Mouse (Mus musculus) limb, embryonic 12.5 days (tissue): Measurements from ENCODE around the gene Cd300lf. TPM values are rescaled to one million over a fixed set of nuclear protein-coding genes. Genes with fewer than 3 reads are reported as not detected.

Experiments
- ATAC-seq: fragments of 200-750 bp; cut with Nextera tagmentation; 2 replicates; pipeline ENCODE4 v1.8.0; 2017; ENCODE audit warnings: low read depth, moderate TSS enrichment; ENCODE audit not compliant: insufficient number of reproducible peaks, insufficient read depth, low FRiP score, low TSS enrichment
- H3K27ac ChIP-seq: fragments of 300-500 bp; sonication (generic); 2 replicates; pipeline ENCODE4 v1.5.1; 2016; ENCODE audit warnings: mild to moderate bottlenecking, moderate library complexity
- H3K27me3 ChIP-seq: fragments of 300-500 bp; sonication (generic); 2 replicates; pipeline ENCODE4 v1.6.1; 2016; ENCODE audit warnings: mild to moderate bottlenecking, moderate library complexity
- H3K36me3 ChIP-seq: fragments of 300-500 bp; sonication (generic); 2 replicates; pipeline ENCODE4 v1.6.1; 2016; ENCODE audit warnings: mild to moderate bottlenecking, moderate library complexity
- H3K4me1 ChIP-seq: fragments of 300-500 bp; sonication (generic); replicated peaks from 2 replicates; pipeline ENCODE4 v1.6.1; 2016
- H3K4me2 ChIP-seq: fragments of 300-500 bp; sonication (generic); 2 replicates; pipeline ENCODE4 v1.6.1; 2016; ENCODE audit warnings: mild to moderate bottlenecking, moderate library complexity
- H3K4me3 ChIP-seq: fragments of 300-500 bp; sonication (generic); replicated peaks from 2 replicates; pipeline ENCODE4 v1.5.1; 2016; ENCODE audit warnings: mild to moderate bottlenecking
- H3K9ac ChIP-seq: fragments of 300-500 bp; sonication (generic); replicated peaks from 2 replicates; pipeline ENCODE4 v1.6.1; 2016; ENCODE audit warnings: mild to moderate bottlenecking, moderate library complexity
- H3K9me3 ChIP-seq: fragments of 300-500 bp; sonication (generic); 2 replicates; pipeline ENCODE4 v1.6.1; 2016; ENCODE audit warnings: mild to moderate bottlenecking, moderate library complexity
- WGBS: fragments of 180-500 bp; shearing (Covaris S2); methylation state at CpG from one replicate; pipeline ENCODE4 v1.1.7; 2016; 5-methylcytosine and 5-hydroxymethylcytosine counted together
- polyA plus RNA-seq: library from polyadenylated mRNA; unstranded; fragments of >200 nt; fragmentation: Nextera tagmentation; extraction: Ambion mirVana; gene quantifications from 2 replicates; pipeline ENCODE4 v1.2.1, GENCODE M21; 2016

Gene Cd300lf
- polyA plus RNA-seq, 1 experiment from 2014 or later, result 0.26 TPM

GRCm38 (mm10) chr11:115138597-115139262, 4.9 kb upstream of the Cd300lf start:
- H3K36me3 ChIP-seq, result no peaks in the 10 kb centered on the region
- no peaks in the 10 kb centered on the region for H3K27me3 ChIP-seq
- H3K4me1 ChIP-seq, result no peaks in the 10 kb centered on the region
- no peak overlapping the region for H3K27ac ChIP-seq
- H3K9ac ChIP-seq, result 0 out of 2 replicates have a peak overlapping the region, but pooled peaks have one; percentile 12
- 78% methylated on average over 5 of the region's 5 CpGs for WGBS
- H3K9me3 ChIP-seq, result no peaks in the 10 kb centered on the region
- H3K4me3 ChIP-seq, result no peak overlapping the region
- H3K4me2 ChIP-seq, result no peak overlapping the region
- no peak for ATAC-seq

GRCm38 (mm10) chr11:115131768-115132381, 1.9 kb downstream of the Cd300lf start:
- H3K27me3 ChIP-seq, result no peaks in the 10 kb centered on the region; the same call in 1 of the 2 replicates
- H3K27ac ChIP-seq, result no peak overlapping the region
- no peaks in the 10 kb centered on the region for H3K9me3 ChIP-seq
- no peak overlapping the region for H3K4me2 ChIP-seq
- H3K9ac ChIP-seq, result no peak overlapping the region
- no peaks in the 10 kb centered on the region for H3K36me3 ChIP-seq
- 75% methylated on average over 8 of the region's 8 CpGs for WGBS
- no peak overlapping the region for H3K4me3 ChIP-seq
- ATAC-seq, result no peak
- H3K4me1 ChIP-seq, result no peaks in the 10 kb centered on the region

GRCm38 (mm10) chr11:115129508-115130126, 4.2 kb downstream of the Cd300lf start:
- Histone ChIP-seq H3K9ac (no peak overlapping the region), H3K27me3 (no peaks in the 10 kb centered on the region; the same call in 1 of the 2 replicates), H3K4me2 (no peak overlapping the region), H3K4me1 (no peaks in the 10 kb centered on the region), H3K4me3 (no peak overlapping the region), H3K36me3 (no peaks in the 10 kb centered on the region), H3K27ac (no peak overlapping the region), H3K9me3 (no peaks in the 10 kb centered on the region)
- ATAC-seq, result no peak
- 93% methylated on average over 13 of the region's 13 CpGs for WGBS

DNA sequence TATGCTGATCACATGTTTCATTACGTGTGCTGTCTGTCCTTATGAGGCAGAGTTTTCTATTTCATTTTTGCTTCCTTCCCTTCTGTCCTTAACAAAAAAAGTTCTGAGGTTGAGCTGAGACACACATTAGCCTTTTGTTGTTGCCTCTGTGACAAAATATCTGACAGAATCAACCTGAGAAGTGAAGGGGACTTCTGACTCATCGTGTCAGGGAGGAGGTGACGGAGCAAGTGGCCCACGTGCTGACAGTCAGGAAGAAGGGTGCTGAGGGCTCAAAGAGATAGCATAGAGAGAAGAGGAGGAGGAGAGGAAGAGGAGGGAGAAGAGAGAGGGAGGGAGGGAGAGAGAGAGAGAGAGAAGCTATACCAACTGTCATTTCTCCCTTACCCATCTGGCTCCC, 5.3 kb downstream of the Cd300lf start:
- ATAC-seq, result no peak
- no peaks in the 10 kb centered on the region for H3K36me3 ChIP-seq
- WGBS, result 78% methylated on average over 4 of the region's 4 CpGs
- no peak overlapping the region for H3K9ac ChIP-seq
- H3K27ac ChIP-seq, result no peak overlapping the region
- no peaks in the 10 kb centered on the region for H3K4me1 ChIP-seq
- H3K4me2 ChIP-seq, result no peak overlapping the region
- H3K4me3 ChIP-seq, result no peak overlapping the region
- no peaks in the 10 kb centered on the region; the same call in 1 of the 2 replicates for H3K27me3 ChIP-seq
- H3K9me3 ChIP-seq, result no peaks in the 10 kb centered on the region

DNA sequence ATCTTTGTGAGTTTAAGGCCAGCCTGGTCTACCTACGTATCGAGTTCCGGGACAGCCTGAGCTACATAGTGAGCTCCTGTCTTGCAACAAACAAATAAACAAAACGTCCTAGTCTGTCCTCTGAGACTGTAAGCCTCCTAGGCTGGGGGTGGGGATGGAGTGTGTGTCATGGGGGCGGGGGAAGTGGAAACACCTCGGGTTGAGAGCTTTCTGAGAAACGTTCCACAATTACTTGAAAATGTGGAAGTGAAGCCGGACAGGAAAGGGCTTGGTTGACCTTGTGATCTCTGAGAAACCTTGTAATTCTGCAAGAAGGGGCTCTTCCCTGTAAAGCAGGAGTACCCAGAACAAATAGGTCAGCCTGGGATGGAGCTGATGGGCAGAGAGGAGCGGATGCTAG, 14.4 kb downstream of the Cd300lf start:
- Histone ChIP-seq H3K9me3 (no peaks in the 10 kb centered on the region), H3K27me3 (no peaks in the 10 kb centered on the region; the same call in 1 of the 2 replicates), H3K4me3 (no peak overlapping the region), H3K9ac (no peak overlapping the region), H3K27ac (no peak overlapping the region), H3K36me3 (no peaks in the 10 kb centered on the region), H3K4me1 (no peaks in the 10 kb centered on the region), H3K4me2 (no peak overlapping the region)
- ATAC-seq, result no peak
- WGBS, result 68% methylated on average over 9 of the region's 9 CpGs

- no peak overlapping the region for H3K9ac ChIP-seq
- no peaks in the 10 kb centered on the region for H3K36me3 ChIP-seq
- H3K4me2 ChIP-seq, result no peak overlapping the region
- ATAC-seq, result no peak
- no peak overlapping the region for H3K4me3 ChIP-seq
- H3K4me1 ChIP-seq, result peaks cover 10% of the 10 kb centered on the region
- no peak overlapping the region for H3K27ac ChIP-seq
- H3K27me3 ChIP-seq, result peaks cover 4% of the 10 kb centered on the region; the same call in 1 of the 2 replicates
- WGBS, result 43% methylated on average over 3 of the region's 3 CpGs
- no peaks in the 10 kb centered on the region for H3K9me3 ChIP-seq
Observed at GRCm38 (mm10) chr11:115112196-115112595, 21.6 kb downstream of the Cd300lf start.

GRCm38 (mm10) chr11:115110271-115110670, 23.5 kb downstream of the Cd300lf start:
- Histone ChIP-seq H3K4me3 (no peak overlapping the region), H3K27me3 (peaks cover 4% of the 10 kb centered on the region; the same call in 1 of the 2 replicates), H3K9ac (no peak overlapping the region), H3K9me3 (no peaks in the 10 kb centered on the region), H3K36me3 (no peaks in the 10 kb centered on the region), H3K4me1 (peaks cover 14% of the 10 kb centered on the region), H3K27ac (no peak overlapping the region), H3K4me2 (no peak overlapping the region)
- no peak for ATAC-seq
- WGBS, result 86% methylated on average over 4 of the region's 5 CpGs

GRCm38 (mm10) chr11:115108176-115108575, 25.6 kb downstream of the Cd300lf start:
- Histone ChIP-seq H3K4me3 (no peak overlapping the region), H3K36me3 (no peaks in the 10 kb centered on the region), H3K27me3 (peaks cover 4% of the 10 kb centered on the region; the same call in 1 of the 2 replicates), H3K4me1 (peaks cover 23% of the 10 kb centered on the region), H3K9ac (no peak overlapping the region), H3K4me2 (no peak overlapping the region), H3K27ac (no peak overlapping the region), H3K9me3 (peaks cover 5% of the 10 kb centered on the region; the same call in 1 of the 2 replicates)
- no peak for ATAC-seq
- WGBS, result 87% methylated on average over 8 of the region's 8 CpGs

DNA sequence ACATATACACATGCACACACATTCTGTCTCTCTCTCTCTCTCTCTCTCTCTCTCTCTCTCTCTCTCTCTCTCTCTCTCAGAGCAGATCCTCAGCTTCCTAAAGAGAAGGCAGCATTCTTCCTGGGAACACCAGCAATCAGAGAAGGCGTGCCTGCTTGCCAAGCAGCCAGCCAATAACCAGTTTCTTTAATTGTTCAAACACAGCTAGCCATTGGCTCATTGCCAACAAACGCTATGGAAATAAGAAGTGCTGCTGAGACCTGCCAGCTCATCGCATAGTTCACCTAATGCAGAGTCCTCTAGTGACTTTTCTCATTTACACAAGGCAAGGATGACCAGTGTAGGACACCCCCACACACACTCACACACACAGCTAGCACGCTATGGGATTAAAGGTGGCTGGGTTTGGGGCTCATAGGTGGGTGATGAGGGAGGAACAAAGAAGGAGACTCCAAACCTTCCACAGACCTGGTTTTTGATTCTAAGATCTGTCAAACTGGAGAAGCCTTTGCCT, 26.3 kb downstream of the Cd300lf start:
- H3K9ac ChIP-seq, result no peak overlapping the region

DNA sequence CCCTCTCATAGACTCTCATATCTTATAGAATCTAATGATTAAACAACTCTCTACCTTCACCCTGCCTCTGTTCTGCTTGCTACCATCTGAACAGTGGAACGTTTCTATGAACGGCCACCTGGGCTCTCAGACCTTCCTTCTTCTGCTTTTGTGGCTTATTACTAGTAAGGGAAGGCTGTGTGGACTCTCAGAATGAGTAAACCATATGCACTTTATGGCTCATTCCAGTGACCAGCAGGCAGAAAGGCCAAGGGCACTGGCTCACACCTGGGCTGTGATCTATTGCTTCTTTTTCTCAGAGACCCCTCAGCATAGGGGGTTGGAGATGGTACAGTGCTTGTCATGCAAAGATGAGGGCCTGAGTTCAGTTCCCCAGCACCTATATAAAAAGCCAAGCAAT, 27.2 kb downstream of the Cd300lf start:
- H3K4me1 ChIP-seq, result peaks cover 26% of the 10 kb centered on the region
- WGBS, result 76% methylated on average over 2 of the region's 2 CpGs
- ATAC-seq, result no peak

More for the DNA sequence above, 26.3 kb downstream of the Cd300lf start:
- no peaks in the 10 kb centered on the region for H3K36me3 ChIP-seq
- 42% methylated on average over 4 of the region's 4 CpGs for WGBS
- H3K4me2 ChIP-seq, result no peak overlapping the region
- H3K27ac ChIP-seq, result no peak overlapping the region
- peaks cover 23% of the 10 kb centered on the region for H3K4me1 ChIP-seq
- H3K9me3 ChIP-seq, result peaks cover 5% of the 10 kb centered on the region; the same call in 1 of the 2 replicates
- no peak for ATAC-seq
- H3K4me3 ChIP-seq, result no peak overlapping the region
- H3K27me3 ChIP-seq, result peaks cover 4% of the 10 kb centered on the region; the same call in 1 of the 2 replicates

More for the DNA sequence above, 27.2 kb downstream of the Cd300lf start:
- Histone ChIP-seq H3K27me3 (peaks cover 4% of the 10 kb centered on the region; the same call in 1 of the 2 replicates), H3K9ac (no peak overlapping the region), H3K27ac (no peak overlapping the region), H3K36me3 (no peaks in the 10 kb centered on the region), H3K9me3 (peaks cover 5% of the 10 kb centered on the region; the same call in 1 of the 2 replicates), H3K4me3 (no peak overlapping the region), H3K4me2 (no peak overlapping the region)
